Mouse (Mus musculus) mouse embryonic stem cell (cell line): ENCODE measurements at regions not wholly inside any gene's neighbourhood (a gene's known extent, or its start where the extent isn't known, plus 50 kb on each side); places are given as distances from the start of the nearest gene placed in this dataset.

Experiments used
- in situ Hi-C, 2 experiments: fragments of 300-500 bp; cut with MboI; formaldehyde crosslinking; loops; 1 replicate in 1 of 2; 3 replicates in 1 of 2; pipeline ENCODE4 v1.14.3; 2019 to 2020; ENCODE audit warnings: low sequenced_read_pairs in 2 of 2, low pct_unique_long_range_greater_than_20kb in 1 of 2, mixed read lengths in 1 of 2; ENCODE audit not compliant: unreplicated experiment in 1 of 2

DNA sequence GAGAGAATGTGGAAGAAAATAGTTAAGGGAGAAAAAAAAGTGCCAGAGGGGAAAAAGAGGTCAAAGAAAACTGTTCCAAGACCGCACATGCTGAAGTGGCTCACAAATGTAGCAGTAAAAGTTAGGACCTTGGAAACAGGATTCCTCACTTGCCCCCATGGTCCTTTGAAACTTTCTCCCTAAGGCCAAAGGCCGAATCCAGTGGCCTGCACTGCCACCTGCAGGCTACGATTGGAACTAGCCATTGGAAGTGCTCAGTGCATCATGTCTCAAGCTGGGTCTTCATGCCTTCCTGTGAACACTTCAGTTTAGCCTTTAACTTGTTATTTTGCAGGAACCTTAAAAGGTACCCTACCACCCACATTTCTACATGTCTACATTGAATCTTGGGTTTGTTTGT lies 56.3 kb upstream of the Mctp2 start:
- in situ Hi-C loops, result loop anchor here in 1 of 2 experiments (25.0 kb wide), 1 partner anchor 125 kb away; no protein-coding TSS in a partner anchor

GRCm38 (mm10) chr7:72391323-72391722 lies 84.9 kb upstream of the Mctp2 start:
- in situ Hi-C loops, result loop anchor here (5.0 to 10.0 kb wide), 2 partner anchors 1031 to 1033 kb away; no protein-coding TSS in a partner anchor

DNA sequence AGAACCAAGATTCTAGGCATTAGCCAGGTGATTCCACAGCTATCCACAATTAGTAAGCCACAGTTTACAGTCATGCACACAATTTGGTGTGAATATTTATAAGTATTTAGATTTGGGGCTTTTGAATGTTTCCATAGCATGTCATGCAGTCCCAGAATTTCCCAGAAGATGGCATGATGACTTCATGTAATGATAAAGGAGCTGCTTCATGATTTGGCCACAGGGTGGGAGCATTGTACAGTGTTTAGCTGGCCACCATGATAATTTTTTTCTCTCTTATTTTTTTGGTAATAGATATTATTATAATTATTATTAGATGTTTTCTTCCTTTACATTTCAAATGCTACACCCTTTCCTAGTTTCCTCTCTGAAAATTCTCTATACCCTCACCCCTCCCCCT lies 93.6 kb upstream of the Mctp2 start:
- in situ Hi-C loops, result loop anchor here in 1 of 2 experiments (25.0 kb wide), 1 partner anchor 562 kb away; no protein-coding TSS in a partner anchor

DNA sequence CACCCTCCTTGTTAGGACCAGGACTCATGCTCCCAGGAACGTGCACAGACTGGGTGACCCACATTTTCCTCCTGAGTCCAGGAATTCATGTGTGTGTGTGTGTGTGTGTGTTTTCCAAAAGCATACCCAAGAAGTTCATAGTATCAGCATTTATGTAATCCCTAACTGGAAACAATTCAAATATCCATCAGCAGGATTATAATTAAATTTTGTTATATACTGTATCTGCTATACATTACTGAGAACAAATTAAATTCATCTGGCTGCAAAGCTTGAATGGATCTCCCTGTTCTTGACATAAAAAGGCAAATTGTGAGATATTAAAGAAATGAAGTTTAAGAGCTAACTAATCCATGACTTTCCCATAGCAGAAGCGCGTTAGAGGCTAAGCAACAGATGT lies 99.7 kb upstream of the Mctp2 start:
- in situ Hi-C loops, result loop anchor here in 1 of 2 experiments (25.0 kb wide), 1 partner anchor 556 kb away; no protein-coding TSS in a partner anchor

GRCm38 (mm10) chr7:72408409-72408986 lies 102.1 kb upstream of the Mctp2 start:
- in situ Hi-C loops, result loop anchor here in 1 of 2 experiments (25.0 kb wide), 1 partner anchor 554 kb away; no protein-coding TSS in a partner anchor

GRCm38 (mm10) chr7:72438552-72438951 lies 132.1 kb upstream of the Mctp2 start:
- in situ Hi-C loops, result no loop called here

DNA sequence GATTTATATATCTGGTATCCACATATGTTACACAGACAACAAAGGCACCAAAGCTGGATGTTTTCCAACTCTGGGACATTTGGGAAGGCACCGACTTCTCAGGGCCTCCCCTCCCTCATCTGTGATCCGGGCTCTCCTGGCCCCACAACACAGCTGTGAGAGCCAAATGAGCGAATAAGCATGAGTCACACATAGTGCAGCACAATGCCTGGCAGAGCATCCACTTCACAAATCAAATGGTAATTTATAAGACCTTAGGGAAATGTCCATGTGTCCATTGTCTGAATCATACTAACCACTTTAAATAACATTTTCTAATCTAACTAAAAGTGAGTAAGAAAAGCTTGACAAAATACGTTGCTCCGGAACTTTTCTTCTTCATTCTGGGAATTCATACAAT lies 135.6 kb upstream of the Mctp2 start:
- in situ Hi-C loops, result no loop called here

- in situ Hi-C loops, result no loop called here
These were observed 137.6 kb upstream of the Mctp2 start for GRCm38 (mm10) chr7:72444016-72444415.

DNA sequence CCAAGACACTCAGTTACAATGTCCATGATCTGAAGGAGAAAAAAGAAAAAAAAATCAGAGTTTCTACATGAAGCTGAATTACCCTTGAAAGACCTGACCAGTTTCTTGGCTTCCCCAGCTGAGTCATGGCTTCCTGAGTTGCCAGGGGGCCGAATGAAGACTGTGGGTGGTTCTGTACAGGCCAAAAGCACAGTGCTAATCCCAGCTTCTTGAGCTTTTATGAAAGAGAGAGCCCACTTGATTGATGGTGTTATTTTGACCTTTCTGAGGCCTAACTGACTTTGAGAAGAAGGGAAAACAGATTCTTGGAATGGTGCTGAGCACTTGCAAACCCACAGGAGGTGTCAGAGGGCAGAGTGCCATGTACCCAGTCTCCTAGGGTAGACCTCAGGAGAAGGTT lies 138.4 kb upstream of the Mctp2 start:
- in situ Hi-C loops, result no loop called here

GRCm38 (mm10) chr7:72446911-72447310 lies 140.5 kb upstream of the Mctp2 start:
- in situ Hi-C loops, result no loop called here

- in situ Hi-C loops, result no loop called here
These were observed 156.6 kb upstream of the Mctp2 start for GRCm38 (mm10) chr7:72462978-72463377.

DNA sequence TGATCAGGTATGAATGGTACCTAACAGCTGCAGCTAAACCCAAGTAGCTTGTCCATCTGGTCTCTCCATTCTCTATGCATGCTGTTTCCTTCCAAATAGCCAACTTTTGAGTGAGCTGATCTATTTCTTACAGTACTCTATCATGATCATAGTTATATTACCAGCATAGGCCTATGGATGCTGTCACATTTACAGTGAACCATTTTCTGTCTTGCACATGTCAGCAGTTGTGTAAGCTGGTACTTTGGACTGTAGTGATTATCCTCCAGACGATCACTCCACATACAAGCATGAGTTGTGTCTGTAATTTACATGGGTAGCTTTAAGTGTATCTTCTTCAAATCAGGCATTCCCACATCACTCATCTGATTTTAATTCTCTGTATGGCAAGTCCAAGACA lies 158.2 kb upstream of the Mctp2 start:
- in situ Hi-C loops, result no loop called here

- in situ Hi-C loops, result no loop called here
These were observed 163.3 kb upstream of the Mctp2 start for GRCm38 (mm10) chr7:72469691-72470090.

DNA sequence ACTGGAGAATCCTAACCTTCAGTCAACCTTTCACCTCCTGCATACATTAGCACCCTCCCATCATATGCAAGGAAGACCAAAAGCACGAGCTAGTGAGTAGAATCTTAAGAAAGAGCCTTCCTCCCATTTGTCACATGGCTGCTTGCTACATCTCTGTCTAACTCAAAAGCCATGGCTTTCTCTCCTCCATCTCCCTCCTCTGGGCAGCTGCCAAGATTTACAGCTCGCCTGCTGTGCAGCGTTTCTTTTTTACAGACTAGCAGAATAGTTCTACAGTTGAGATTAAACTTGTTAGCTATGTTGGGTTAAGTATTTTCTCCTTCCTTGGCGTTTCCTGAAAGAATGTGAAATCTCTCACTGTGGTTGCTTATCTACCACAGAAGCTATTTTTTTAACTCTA lies 168.3 kb upstream of the Mctp2 start:
- in situ Hi-C loops, result no loop called here

- in situ Hi-C loops, result no loop called here
These were observed 172.5 kb upstream of the Mctp2 start for GRCm38 (mm10) chr7:72478936-72479335.

DNA sequence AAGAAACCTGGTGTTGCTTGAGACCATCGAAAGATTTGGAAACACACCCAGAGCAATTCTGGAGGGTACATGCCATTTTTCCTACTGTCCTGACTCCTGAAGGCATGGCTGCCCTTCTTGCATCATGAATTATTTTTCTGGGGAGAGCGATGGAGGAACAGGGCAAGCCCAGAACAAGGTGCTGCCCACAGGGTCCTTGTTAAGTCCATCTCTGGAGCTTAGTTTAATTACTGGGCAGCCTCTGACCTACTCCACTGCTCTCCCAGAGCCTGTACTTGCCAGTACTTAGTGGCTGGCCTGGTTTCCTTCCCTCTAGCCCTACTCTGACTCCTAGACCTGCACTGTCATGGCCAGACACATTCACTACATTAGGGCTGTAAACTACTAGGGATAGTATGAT lies 174.9 kb upstream of the Mctp2 start:
- in situ Hi-C loops, result no loop called here

DNA sequence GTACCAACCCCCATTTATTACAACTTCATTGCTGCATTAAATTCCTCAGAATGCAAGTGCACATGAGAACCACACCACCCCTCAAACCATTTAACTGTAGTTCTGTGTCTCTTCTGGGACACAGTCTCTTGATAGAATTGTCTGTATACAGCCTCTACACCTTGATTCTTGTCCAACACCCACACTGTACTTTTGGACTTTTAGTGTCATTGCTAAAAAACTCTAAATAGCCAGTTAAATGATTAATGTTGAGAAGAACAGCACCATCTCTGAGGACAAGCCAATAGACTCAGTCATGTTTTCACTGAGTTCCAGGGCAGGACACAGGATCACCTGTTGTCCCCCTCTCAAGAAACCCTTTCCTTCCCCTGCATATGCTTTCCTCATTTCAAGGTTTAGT lies 183.8 kb upstream of the Mctp2 start:
- in situ Hi-C loops, result no loop called here

GRCm38 (mm10) chr7:72493292-72493691 lies 186.9 kb upstream of the Mctp2 start:
- in situ Hi-C loops, result no loop called here

DNA sequence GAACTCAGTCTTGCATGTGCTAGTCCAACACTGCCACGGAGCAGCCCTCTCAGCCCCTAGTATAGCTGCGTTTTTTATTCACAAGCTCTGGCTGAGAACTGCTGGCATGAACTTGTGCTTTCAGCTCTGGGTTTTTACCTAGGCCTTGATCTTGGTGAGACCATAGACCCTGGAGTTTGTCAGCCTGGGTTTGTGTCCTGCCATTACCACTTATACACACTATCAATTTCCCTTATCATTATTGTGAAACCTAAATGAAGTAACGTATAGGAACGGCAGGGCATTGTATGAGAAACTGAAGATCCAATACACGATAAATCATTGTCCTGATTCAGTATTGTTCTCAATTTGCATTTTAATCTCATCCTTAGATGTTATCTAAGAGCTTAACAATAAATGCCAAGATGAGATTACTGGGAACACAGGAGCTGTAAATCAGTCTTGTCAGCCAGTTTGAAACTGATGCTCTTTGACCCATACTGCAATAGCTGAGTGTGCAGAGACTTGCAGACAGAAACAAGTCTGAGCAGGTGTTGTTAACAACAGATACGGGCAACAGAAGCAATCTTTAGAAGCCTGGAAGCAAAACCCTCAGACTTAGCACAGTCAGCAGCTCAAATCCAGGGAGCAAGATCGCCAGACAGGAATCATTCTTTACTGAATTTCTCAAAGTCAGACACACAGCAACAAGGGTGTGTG lies 190.7 kb upstream of the Mctp2 start:
- in situ Hi-C loops, result no loop called here
